Mouse (Mus musculus): ENCODE data around the gene Sgms1.

The Sgms1 gene

GRCm38 (mm10) chr19:32181721-32182394 lies 207.7 kb downstream of the Sgms1 start:
- DNase-seq (ENCODE audit: low read depth, low spot score) = peak; percentile 59

- DNase-seq (ENCODE audit: low read depth, low spot score) = no peak
Observed at GRCm38 (mm10) chr19:32180756-32181674, 208.5 kb downstream of the Sgms1 start.

GRCm38 (mm10) chr19:32179978-32180413 lies 209.5 kb downstream of the Sgms1 start:
- DNase-seq (ENCODE audit: low read depth, low spot score) = no peak

GRCm38 (mm10) chr19:32179514-32179913 lies 210.0 kb downstream of the Sgms1 start:
- DNase-seq (ENCODE audit: low read depth, low spot score) = no peak

GRCm38 (mm10) chr19:32178161-32178560 lies 211.4 kb downstream of the Sgms1 start:
- DNase-seq (ENCODE audit: low read depth, low spot score) = no peak

GRCm38 (mm10) chr19:32176458-32176857 lies 213.1 kb downstream of the Sgms1 start:
- no peak for DNase-seq (ENCODE audit: low read depth, low spot score)

GRCm38 (mm10) chr19:32175991-32176390 lies 213.5 kb downstream of the Sgms1 start:
- no peak for DNase-seq (ENCODE audit: low read depth, low spot score)

- no peak for DNase-seq (ENCODE audit: low read depth, low spot score)
Observed at GRCm38 (mm10) chr19:32175013-32175412, 214.5 kb downstream of the Sgms1 start.

GRCm38 (mm10) chr19:32174561-32174960 lies 215.0 kb downstream of the Sgms1 start:
- no peak for DNase-seq (ENCODE audit: low read depth, low spot score)

GRCm38 (mm10) chr19:32173522-32174184 lies 215.9 kb downstream of the Sgms1 start:
- DNase-seq (ENCODE audit: low read depth, low spot score) = no peak

- DNase-seq (ENCODE audit: low read depth, low spot score) = peak; percentile 83
Observed at GRCm38 (mm10) chr19:32172511-32172981, 217.0 kb downstream of the Sgms1 start.

- DNase-seq (ENCODE audit: low read depth, low spot score) = no peak
Observed at GRCm38 (mm10) chr19:32171981-32172380, 217.5 kb downstream of the Sgms1 start.

- peak; percentile 83 for DNase-seq (ENCODE audit: low read depth, low spot score)
Observed at GRCm38 (mm10) chr19:32169634-32170540, 219.6 kb downstream of the Sgms1 start.

GRCm38 (mm10) chr19:32168031-32168430 lies 221.5 kb downstream of the Sgms1 start:
- DNase-seq (ENCODE audit: low read depth, low spot score) = peak; percentile 51

GRCm38 (mm10) chr19:32166823-32167605 lies 222.5 kb downstream of the Sgms1 start:
- peak; percentile 54 for DNase-seq (ENCODE audit: low read depth, low spot score)

- DNase-seq (ENCODE audit: low read depth, low spot score) = no peak
Observed at GRCm38 (mm10) chr19:32165711-32166110, 223.8 kb downstream of the Sgms1 start.

GRCm38 (mm10) chr19:32164128-32164527 lies 225.4 kb downstream of the Sgms1 start:
- no peak for DNase-seq (ENCODE audit: low read depth, low spot score)

GRCm38 (mm10) chr19:32159944-32160343 lies 229.6 kb downstream of the Sgms1 start:
- DNase-seq (ENCODE audit: low read depth, low spot score) = no peak

GRCm38 (mm10) chr19:32159168-32159567 lies 230.3 kb downstream of the Sgms1 start:
- no peak for DNase-seq (ENCODE audit: low read depth, low spot score)

GRCm38 (mm10) chr19:32157045-32157444 lies 232.5 kb downstream of the Sgms1 start:
- no peak for DNase-seq (ENCODE audit: low read depth, low spot score)
